Mouse (Mus musculus): ENCODE results near the gene Radil. TPM values are rescaled to one million over a fixed set of nuclear protein-coding genes. Genes with fewer than 3 reads are reported as not detected.

The Radil gene
- total RNA-seq, 1 experiment from 2014 or later, result not detected

DNA sequence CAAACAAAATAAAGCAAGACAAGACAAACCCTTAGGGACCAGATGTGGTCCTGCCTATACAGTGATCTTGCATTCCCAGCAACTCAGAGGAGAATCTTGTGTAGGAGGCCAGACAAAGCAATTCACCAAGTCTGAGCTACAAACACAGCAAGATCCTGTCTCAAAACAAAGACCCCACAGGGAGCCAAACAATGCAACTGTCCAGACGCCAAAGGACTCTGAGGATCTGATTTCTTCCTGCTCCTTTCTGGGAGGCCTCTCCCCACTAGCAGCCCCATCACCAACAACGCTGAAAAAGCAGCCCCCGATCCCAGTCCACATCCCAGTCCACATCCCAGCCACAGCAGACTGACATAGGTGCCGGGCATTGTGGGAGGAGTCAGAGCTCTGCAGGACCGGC, 4.6 kb downstream of the Radil start:
- no peak for ATAC-seq (replicated peaks; ENCODE audit: low read depth, poor library complexity, severe bottlenecking)

DNA sequence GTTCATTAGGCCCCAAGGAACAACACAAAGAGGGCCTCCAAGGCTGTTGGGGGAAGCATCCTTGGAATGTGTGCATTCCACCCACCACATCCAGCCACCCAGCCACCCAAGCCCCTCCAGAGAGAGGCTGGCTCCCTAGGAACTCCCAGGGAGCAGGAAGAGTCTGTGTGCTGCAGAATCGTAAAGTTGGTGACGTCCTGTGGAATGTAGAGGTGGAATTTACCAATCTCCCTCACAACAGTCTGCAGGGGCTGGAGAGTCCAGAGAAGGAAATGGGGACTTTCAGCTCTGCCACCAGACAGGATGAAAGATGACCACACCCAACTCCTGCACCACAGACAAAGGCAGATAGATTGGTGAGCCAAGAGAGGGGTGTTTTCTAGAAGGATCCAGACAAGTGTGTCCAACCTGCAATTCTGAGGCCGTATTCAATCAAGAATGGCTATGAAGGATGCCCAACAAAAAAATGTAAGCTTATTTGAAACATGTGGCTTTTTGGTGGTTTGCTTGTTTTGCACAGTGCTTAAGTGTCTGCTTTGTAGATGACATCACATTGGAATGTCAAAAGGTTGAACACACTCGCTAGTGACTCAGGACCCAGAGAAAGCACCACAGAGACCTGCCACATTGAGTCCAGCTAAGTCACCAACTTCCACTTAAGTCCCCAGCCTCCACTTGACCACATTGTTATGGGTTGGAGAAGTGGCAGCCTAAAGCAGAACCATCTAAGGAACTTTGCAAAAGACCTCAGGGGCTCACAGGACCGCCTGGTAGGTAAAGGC, 5.7 kb downstream of the Radil start:
- ATAC-seq (replicated peaks; ENCODE audit: low read depth, poor library complexity, severe bottlenecking), result no peak

DNA sequence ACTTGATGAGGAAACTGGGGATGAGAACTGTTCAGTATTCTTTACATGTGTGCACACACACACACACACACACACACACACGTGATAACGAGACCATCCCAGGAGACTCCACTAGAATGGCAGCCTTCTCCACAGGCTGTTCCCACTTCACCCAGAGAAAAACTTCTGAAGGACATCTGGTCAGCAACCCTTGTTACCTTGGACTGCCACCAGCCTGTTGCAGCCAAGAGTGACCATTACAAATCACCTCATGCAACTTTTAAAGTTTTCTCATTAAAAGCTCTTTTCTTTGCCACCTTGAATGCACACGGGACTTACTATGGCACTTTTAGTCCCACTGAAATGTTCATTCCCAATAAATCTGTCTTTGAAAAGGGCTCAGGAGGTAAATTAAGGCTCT, 13.6 kb downstream of the Radil start:
- no peak for ATAC-seq (replicated peaks; ENCODE audit: low read depth, poor library complexity, severe bottlenecking)

- ATAC-seq (replicated peaks; ENCODE audit: low read depth, poor library complexity, severe bottlenecking), result no peak
These were observed 15.5 kb downstream of the Radil start for GRCm38 (mm10) chr5:142535388-142535787.

DNA sequence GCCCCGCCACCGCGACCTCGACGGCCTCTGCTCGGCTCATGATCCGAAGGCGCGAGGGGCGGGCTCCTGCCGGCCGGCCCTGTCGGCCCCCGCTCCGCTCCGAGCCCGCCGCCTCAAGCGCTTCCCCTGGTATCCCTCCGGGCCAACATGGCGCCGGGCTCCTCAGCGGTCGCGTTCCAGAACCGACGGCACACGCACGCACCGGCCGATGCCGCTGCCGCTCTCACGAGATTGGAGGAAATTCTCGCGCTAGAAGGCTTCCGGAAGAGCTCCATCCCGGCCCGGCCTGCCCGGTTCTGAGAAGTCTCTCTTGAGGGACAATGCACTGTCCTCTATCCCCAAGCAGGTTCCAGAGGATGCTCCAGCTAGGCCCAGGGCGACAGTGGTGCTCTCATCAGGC, 21.0 kb downstream of the Radil start, which contains the start of gene Papolb:
TSS of gene Papolb (minus strand) at position 162 of the 400 bp plus-strand sequence.
- ATAC-seq (replicated peaks; ENCODE audit: low read depth, poor library complexity, severe bottlenecking), result no peak

GRCm38 (mm10) chr5:142524711-142525464, 26.0 kb downstream of the Radil start:
- ATAC-seq (replicated peaks; ENCODE audit: low read depth, poor library complexity, severe bottlenecking), result no peak

- ATAC-seq (replicated peaks; ENCODE audit: low read depth, poor library complexity, severe bottlenecking), result no peak
These were observed 29.6 kb downstream of the Radil start for GRCm38 (mm10) chr5:142521195-142521866.

DNA sequence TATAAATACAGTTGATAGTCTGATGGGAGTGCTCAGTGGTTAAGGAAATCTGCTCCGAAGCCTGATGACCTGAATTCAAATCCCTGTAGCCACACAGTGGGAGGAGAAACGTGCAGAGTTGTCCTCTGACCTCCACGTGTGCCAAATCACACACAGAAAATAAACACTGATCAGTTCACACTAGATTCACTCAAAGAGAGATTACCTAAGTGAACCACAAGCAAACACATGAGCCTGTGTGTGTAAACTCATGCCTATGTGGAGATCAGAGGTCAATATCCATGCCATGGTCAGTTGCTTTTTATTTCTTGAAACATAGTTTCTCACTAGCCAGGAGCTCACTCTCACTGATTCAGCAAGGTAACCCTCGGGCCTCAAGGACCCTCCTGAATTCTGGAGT, 30.5 kb downstream of the Radil start:
- no peak for ATAC-seq (replicated peaks; ENCODE audit: low read depth, poor library complexity, severe bottlenecking)

DNA sequence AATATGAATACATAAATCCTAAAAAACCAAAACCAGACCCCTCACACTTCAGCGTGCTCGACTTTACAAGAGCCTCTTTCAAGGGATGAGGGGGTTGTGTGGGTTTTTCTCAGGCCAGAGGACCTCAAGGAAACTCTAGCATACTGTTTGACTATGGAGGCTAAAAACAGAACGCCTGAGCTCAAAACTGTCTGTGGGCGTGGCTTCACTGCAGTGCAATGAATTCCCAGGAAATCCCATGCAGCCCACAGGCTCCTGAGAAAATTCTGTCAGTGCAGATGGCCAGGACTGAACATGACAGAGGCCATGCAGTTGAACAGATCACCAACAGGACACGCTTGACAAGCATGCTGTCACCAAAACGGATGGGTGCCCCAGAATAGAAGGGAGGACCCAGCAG, 31.9 kb downstream of the Radil start:
- ATAC-seq (replicated peaks; ENCODE audit: low read depth, poor library complexity, severe bottlenecking), result no peak

DNA sequence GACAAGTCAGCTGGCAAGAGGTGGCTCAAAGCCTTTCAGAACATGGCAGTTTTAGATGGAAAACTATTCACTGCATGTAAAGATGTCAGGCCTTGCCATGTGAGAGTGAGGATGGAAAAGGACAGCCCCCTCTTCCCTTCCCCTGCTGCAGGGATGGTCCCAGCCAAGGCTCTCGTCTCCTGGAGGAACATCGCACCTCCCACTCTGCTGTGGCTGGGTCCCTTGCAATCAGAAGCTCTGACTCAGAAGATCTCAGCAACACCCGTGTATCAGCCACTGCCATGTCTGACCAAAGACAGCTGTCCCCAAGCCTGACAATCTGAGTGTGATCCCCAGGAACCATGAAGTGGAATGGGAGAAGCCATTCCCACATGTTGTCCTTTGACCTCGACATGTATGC, 38.8 kb downstream of the Radil start:
- no peak for ATAC-seq (replicated peaks; ENCODE audit: low read depth, poor library complexity, severe bottlenecking)

GRCm38 (mm10) chr5:142510061-142510414, 40.9 kb downstream of the Radil start:
- no peak for ATAC-seq (replicated peaks; ENCODE audit: low read depth, poor library complexity, severe bottlenecking)

- ATAC-seq (replicated peaks; ENCODE audit: low read depth, poor library complexity, severe bottlenecking), result no peak
These were observed 41.5 kb downstream of the Radil start for GRCm38 (mm10) chr5:142509141-142510060.

- ATAC-seq (replicated peaks; ENCODE audit: low read depth, poor library complexity, severe bottlenecking), result no peak
These were observed 45.0 kb downstream of the Radil start for GRCm38 (mm10) chr5:142505695-142506423.

DNA sequence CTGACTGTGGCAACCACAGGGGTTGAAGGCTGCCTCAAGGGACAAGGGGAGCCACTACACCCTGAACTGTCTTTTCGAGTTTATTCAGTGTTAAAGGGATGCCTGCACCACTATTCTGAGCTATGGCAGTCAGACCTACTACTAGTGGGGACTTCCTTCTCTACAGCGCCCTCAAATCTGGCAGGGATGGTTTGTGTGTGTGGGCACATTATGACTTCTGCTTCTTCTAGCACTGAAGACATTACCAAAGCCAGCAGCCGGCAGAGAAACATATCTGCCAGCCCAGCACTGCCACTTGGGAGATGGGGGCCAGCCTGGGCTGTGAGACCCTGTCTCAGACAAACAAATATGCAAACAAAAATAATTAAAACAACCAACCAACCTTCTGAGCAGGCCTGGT, 46.7 kb downstream of the Radil start:
- ATAC-seq (replicated peaks; ENCODE audit: low read depth, poor library complexity, severe bottlenecking), result no peak

DNA sequence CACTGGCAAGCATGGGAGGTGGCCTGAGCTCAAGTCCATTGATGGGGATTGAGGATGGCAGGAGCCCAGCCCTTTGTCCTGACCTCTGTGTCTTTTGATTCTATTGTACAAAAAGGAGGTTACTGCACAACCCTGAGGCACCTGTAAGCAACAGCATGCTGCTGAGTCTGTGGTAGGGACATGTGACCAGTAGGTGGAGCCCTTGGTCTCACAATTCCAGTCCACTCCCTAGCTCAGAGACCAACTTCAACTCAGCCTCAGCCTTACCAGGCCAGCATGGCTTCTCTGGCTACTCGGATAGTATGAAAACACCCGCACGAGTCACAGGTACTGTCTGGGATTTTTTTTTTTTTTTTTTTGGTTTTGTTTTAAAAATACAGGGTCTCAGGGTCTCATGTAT, 48.5 kb downstream of the Radil start:
- ATAC-seq (replicated peaks; ENCODE audit: low read depth, poor library complexity, severe bottlenecking), result peak; percentile 88

GRCm38 (mm10) chr5:142500918-142501317, 50.0 kb downstream of the Radil start:
- no peak for ATAC-seq (replicated peaks; ENCODE audit: low read depth, poor library complexity, severe bottlenecking)

GRCm38 (mm10) chr5:142498964-142499363, 51.9 kb downstream of the Radil start:
- ATAC-seq (replicated peaks; ENCODE audit: low read depth, poor library complexity, severe bottlenecking), result peak; percentile 80

DNA sequence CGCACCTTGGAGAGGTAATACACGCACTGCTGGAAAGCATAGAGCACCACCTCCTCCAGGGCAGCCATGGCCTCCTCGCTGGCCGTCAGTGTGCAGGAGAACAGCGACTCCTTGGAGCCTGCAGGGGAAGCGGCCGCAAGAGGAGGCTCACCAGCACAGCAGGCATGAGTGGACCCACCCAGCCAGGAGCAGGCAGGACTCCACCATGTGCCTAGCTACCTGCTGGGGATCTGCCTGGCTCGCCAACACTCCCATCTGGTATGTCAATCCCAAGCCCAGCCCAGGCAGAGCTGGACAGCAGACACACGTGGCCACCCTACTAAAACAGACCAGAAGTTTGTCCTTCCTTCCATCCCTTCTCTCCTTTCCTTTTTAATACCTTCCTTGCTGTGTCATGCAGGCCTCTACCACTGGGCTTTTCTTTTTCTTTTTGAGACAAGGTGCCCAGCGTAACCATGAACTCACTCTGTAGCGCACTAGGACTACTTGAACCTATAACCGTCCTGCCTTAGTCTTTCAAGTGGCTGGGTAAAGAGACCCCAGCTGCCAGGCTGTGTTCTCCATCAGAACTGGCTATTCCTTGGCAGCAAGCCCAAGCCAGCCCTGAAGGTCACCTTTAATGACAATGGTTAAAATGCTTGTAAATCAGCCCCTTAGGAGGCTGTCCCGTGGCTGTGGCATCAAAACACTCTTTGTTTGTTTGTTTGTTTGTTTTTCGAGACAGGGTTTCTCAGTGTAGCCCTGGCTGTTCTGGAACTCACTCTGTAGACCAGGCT, 55.4 kb downstream of the Radil start:
- ATAC-seq (replicated peaks; ENCODE audit: low read depth, poor library complexity, severe bottlenecking), result no peak

DNA sequence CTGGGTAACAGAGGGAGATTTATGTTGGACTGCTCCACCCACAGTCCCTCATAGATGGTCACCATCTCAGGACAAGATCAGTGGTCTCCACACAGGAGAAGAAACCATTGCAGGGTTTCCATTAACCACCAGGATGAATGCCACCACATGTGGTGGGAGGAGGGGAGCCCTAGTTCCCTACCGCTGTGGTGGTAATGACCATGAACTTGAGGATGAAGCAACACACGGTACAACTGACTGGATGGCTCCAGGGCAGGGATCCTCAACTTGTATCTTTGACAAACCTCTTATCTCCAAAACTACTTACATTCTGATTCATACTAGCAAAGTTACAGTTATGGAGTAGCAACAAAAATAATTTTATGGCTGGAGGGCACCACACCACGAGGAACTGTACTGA, 57.6 kb downstream of the Radil start:
- ATAC-seq (replicated peaks; ENCODE audit: low read depth, poor library complexity, severe bottlenecking), result no peak

Measured in common myeloid progenitor, adult 5-6 weeks (primary cell).